Mouse (Mus musculus) spleen, postnatal 4 days (tissue): ENCODE results near the gene Gls2.
"Not testable (repeated sequence)": the region's sequence is repeated elsewhere in the genome, so short reads cannot be mapped to it uniquely, and the experiment has no call there.

Experiments used
- DNase-seq, 2 experiments: peaks; one replicate each; pipeline ENCODE4 v3.0.0; 2022; ENCODE audit warnings: low spot score in 2 of 2

The Gls2 gene

GRCm38 (mm10) chr10:128194024-128194550 is at the start of gene Gls2:
TSS of gene Gls2 (plus strand) at chr10:128194457.
- DNase-seq = peak; percentile 95 to 97

- no peak for DNase-seq
Measured at GRCm38 (mm10) chr10:128144961-128145360, 49.3 kb upstream of the Gls2 start.

- no peak for DNase-seq
Measured at GRCm38 (mm10) chr10:128148789-128149365, 45.4 kb upstream of the Gls2 start.

GRCm38 (mm10) chr10:128149592-128149991 is 44.7 kb upstream of the Gls2 start:
- peak; percentile 62 to 75 for DNase-seq

GRCm38 (mm10) chr10:128150941-128151340 is 43.3 kb upstream of the Gls2 start:
- no peak for DNase-seq

GRCm38 (mm10) chr10:128153978-128154377 is 40.3 kb upstream of the Gls2 start:
- no peak for DNase-seq

GRCm38 (mm10) chr10:128165726-128166125 is 28.5 kb upstream of the Gls2 start:
- DNase-seq = not testable (repeated sequence)

- no peak for DNase-seq
Measured at GRCm38 (mm10) chr10:128167091-128167490, 27.2 kb upstream of the Gls2 start.

- not testable (repeated sequence) for DNase-seq
Measured at GRCm38 (mm10) chr10:128171348-128171747, 22.9 kb upstream of the Gls2 start.

GRCm38 (mm10) chr10:128175302-128175701 is 19.0 kb upstream of the Gls2 start:
- no peak for DNase-seq

GRCm38 (mm10) chr10:128175996-128176755 is 18.1 kb upstream of the Gls2 start:
- peak in 1 of 2 experiments; percentile 38 for DNase-seq

- DNase-seq = no peak
Measured at GRCm38 (mm10) chr10:128177316-128177715, 16.9 kb upstream of the Gls2 start.

GRCm38 (mm10) chr10:128179989-128180388 is 14.3 kb upstream of the Gls2 start, which contains the start of gene Rbms2:
TSS of gene Rbms2 (minus strand) at chr10:128180297.
- DNase-seq = no peak

- DNase-seq = no peak
Measured at GRCm38 (mm10) chr10:128184296-128184695, 10.0 kb upstream of the Gls2 start.

GRCm38 (mm10) chr10:128185277-128185940 is 8.8 kb upstream of the Gls2 start:
- DNase-seq = no peak

GRCm38 (mm10) chr10:128185959-128186358 is 8.3 kb upstream of the Gls2 start:
- peak; percentile 84 to 93 for DNase-seq

GRCm38 (mm10) chr10:128187181-128187605 is 7.1 kb upstream of the Gls2 start:
- DNase-seq = peak in 1 of 2 experiments; percentile 62

- peak; percentile 81 to 91 for DNase-seq
Measured at GRCm38 (mm10) chr10:128188242-128188877, 5.9 kb upstream of the Gls2 start.

GRCm38 (mm10) chr10:128191472-128191871 is 2.8 kb upstream of the Gls2 start:
- no peak for DNase-seq

GRCm38 (mm10) chr10:128192030-128192766 is 2.1 kb upstream of the Gls2 start:
- not testable (repeated sequence) for DNase-seq

- DNase-seq = no peak
Measured at GRCm38 (mm10) chr10:128193113-128193512, 1.1 kb upstream of the Gls2 start.
